Mouse (Mus musculus): Measurements from ENCODE around the gene Sympk. TPM values are rescaled to one million over a fixed set of nuclear protein-coding genes. Genes with fewer than 3 reads are reported as not detected.

Sympk gene
- polyA plus RNA-seq, 1 experiment from 2014 or later, result 26.8 TPM

DNA sequence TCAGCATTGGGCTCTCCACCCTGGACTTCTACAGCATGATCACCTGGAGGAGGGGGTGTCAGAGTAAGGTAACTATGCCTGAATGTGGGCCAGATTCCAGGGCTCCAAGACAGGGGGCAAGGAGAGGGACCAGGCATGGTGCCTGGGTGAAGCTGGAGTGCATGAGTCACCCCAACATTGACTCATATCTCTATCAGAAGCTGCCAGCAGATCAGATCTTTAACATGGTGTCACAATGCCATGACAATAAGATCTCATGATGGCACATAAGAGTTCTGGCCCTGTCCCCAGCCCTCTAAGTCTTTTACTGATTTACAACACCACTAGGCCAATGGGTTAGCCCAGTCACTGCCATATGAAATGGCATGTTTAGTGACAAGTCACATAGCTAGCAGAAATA lies 79.6 kb downstream of the Sympk start:
- ATAC-seq (ENCODE audit: insufficient read depth), result no peak
- Histone ChIP-seq H3K4me1 (ENCODE audit: insufficient read depth) (no peaks in the 10 kb centered on the region), H3K27ac (ENCODE audit: low read depth) (no peak overlapping the region), H3K9me3 (ENCODE audit: low read depth, low read length) (no peaks in the 10 kb centered on the region), H3K27me3 (ENCODE audit: insufficient read depth, low read length) (no peaks in the 10 kb centered on the region), H3K9ac (no peak overlapping the region), H3K36me3 (ENCODE audit: insufficient read depth) (no peaks in the 10 kb centered on the region), H3K4me3 (ENCODE audit: low read depth, low read length) (no peak overlapping the region), H3K4me2 (no peak overlapping the region)
- no peak for TF ChIP-seq CTCF (IDR thresholded peaks at IDR 0.05; ENCODE audit: low read depth)
- DNase-seq, result no peak

Small RNA genes within 50 kb of the gene (microRNA-seq; reads per million reads assigned to microRNA genes)
- not detected for gene Mir3100 (ENCODE audit: borderline number of aligned reads)

Other genes starting within 250 kb of the Sympk start
- gene Psg19, start 225.9 kb upstream of the Sympk start, polyA plus RNA-seq (2014; fragmentation: Nextera tagmentation; extraction: Ambion mirVana), result not detected in 2 replicates
- gene Psg17, start 202.8 kb upstream of the Sympk start, polyA plus RNA-seq (2014; fragmentation: Nextera tagmentation; extraction: Ambion mirVana), result 0.08 TPM in 1 of 2 replicates, not detected in the other
- 0.81 and 0.92 TPM in 2 replicates for gene Mill2, start 184.4 kb upstream of the Sympk start, polyA plus RNA-seq (2014; fragmentation: Nextera tagmentation; extraction: Ambion mirVana)
- 2.5 and 2.6 TPM in 2 replicates for gene Pglyrp1, start 153.0 kb upstream of the Sympk start, polyA plus RNA-seq (2014; fragmentation: Nextera tagmentation; extraction: Ambion mirVana)
- gene Ccdc61, start 114.0 kb upstream of the Sympk start, polyA plus RNA-seq (2014; fragmentation: Nextera tagmentation; extraction: Ambion mirVana), result 20.4 and 24.7 TPM in 2 replicates
- gene Nova2, start 98.5 kb upstream of the Sympk start, polyA plus RNA-seq (2014; fragmentation: Nextera tagmentation; extraction: Ambion mirVana), result 1.2 TPM in 2 replicates
- not detected in 2 replicates for gene Nanos2, start 37.0 kb upstream of the Sympk start, polyA plus RNA-seq (2014; fragmentation: Nextera tagmentation; extraction: Ambion mirVana)
- 3.7 and 4.8 TPM in 2 replicates for gene Mypop, start 33.1 kb upstream of the Sympk start, polyA plus RNA-seq (2014; fragmentation: Nextera tagmentation; extraction: Ambion mirVana)
- 27.3 and 35.0 TPM in 2 replicates for gene Irf2bp1, start 20.3 kb upstream of the Sympk start, polyA plus RNA-seq (2014; fragmentation: Nextera tagmentation; extraction: Ambion mirVana)
- gene Foxa3, start 839 bp upstream of the Sympk start, polyA plus RNA-seq (2014; fragmentation: Nextera tagmentation; extraction: Ambion mirVana), result 2.2 and 2.3 TPM in 2 replicates
- not detected in 2 replicates for gene Rsph6a, start 30.3 kb downstream of the Sympk start, polyA plus RNA-seq (2014; fragmentation: Nextera tagmentation; extraction: Ambion mirVana)
- gene Dmwd, start 51.9 kb downstream of the Sympk start, polyA plus RNA-seq (2014; fragmentation: Nextera tagmentation; extraction: Ambion mirVana), result 18.5 and 19.2 TPM in 2 replicates
- gene Dmpk, start 59.5 kb downstream of the Sympk start, polyA plus RNA-seq (2014; fragmentation: Nextera tagmentation; extraction: Ambion mirVana), result 20.9 and 23.0 TPM in 2 replicates
- 11.6 and 12.7 TPM in 2 replicates for gene Six5, start 70.2 kb downstream of the Sympk start, polyA plus RNA-seq (2014; fragmentation: Nextera tagmentation; extraction: Ambion mirVana)
- gene Gm4969, start 94.0 kb downstream of the Sympk start, polyA plus RNA-seq (2014; fragmentation: Nextera tagmentation; extraction: Ambion mirVana), result 3.0 and 4.0 TPM in 2 replicates
- 9.7 and 11.6 TPM in 2 replicates for gene Fbxo46, start 95.5 kb downstream of the Sympk start, polyA plus RNA-seq (2014; fragmentation: Nextera tagmentation; extraction: Ambion mirVana)
- gene Qpctl, start 124.9 kb downstream of the Sympk start, polyA plus RNA-seq (2014; fragmentation: Nextera tagmentation; extraction: Ambion mirVana), result 12.5 and 13.1 TPM in 2 replicates
- gene Snrpd2, start 125.3 kb downstream of the Sympk start, polyA plus RNA-seq (2014; fragmentation: Nextera tagmentation; extraction: Ambion mirVana), result 158 and 161 TPM in 2 replicates
- 0.26 and 0.85 TPM in 2 replicates for gene Gipr, start 141.8 kb downstream of the Sympk start, polyA plus RNA-seq (2014; fragmentation: Nextera tagmentation; extraction: Ambion mirVana)
- 2.6 and 2.7 TPM in 2 replicates for gene Eml2, start 152.0 kb downstream of the Sympk start, polyA plus RNA-seq (2014; fragmentation: Nextera tagmentation; extraction: Ambion mirVana)
- gene Gpr4, start 188.2 kb downstream of the Sympk start, polyA plus RNA-seq (2014; fragmentation: Nextera tagmentation; extraction: Ambion mirVana), result 1.6 and 2.2 TPM in 2 replicates
- gene Opa3, start 204.0 kb downstream of the Sympk start, polyA plus RNA-seq (2014; fragmentation: Nextera tagmentation; extraction: Ambion mirVana), result 38.0 and 39.4 TPM in 2 replicates
- gene Vasp, start 247.4 kb downstream of the Sympk start, polyA plus RNA-seq (2014; fragmentation: Nextera tagmentation; extraction: Ambion mirVana), result 88.9 and 95.3 TPM in 2 replicates